Mouse (Mus musculus) spleen, postnatal 10 days (tissue): Measurements from ENCODE around the gene Reep6.

Experiments used
- DNase-seq, 2 experiments: peaks; one replicate each; pipeline ENCODE4 v3.0.0; 2021 to 2022; ENCODE audit warnings: low spot score in 2 of 2

The Reep6 gene

GRCm38 (mm10) chr10:80301256-80302081, 28.3 kb upstream of the Reep6 start:
- no peak for DNase-seq

GRCm38 (mm10) chr10:80302082-80302355, 27.7 kb upstream of the Reep6 start:
- no peak for DNase-seq

- DNase-seq: peak in 1 of 2 experiments; percentile 54
Measured at GRCm38 (mm10) chr10:80302471-80302881, 27.3 kb upstream of the Reep6 start.

- DNase-seq: no peak
Measured at GRCm38 (mm10) chr10:80304458-80304857, 25.3 kb upstream of the Reep6 start.

GRCm38 (mm10) chr10:80304862-80305261, 24.9 kb upstream of the Reep6 start:
- DNase-seq: peak; percentile 29 to 79

GRCm38 (mm10) chr10:80311560-80311959, 18.2 kb upstream of the Reep6 start:
- DNase-seq: no peak

- no peak for DNase-seq
Measured at GRCm38 (mm10) chr10:80312586-80313504, 16.9 kb upstream of the Reep6 start.

- DNase-seq: peak; percentile 43 to 65
Measured at GRCm38 (mm10) chr10:80313627-80314201, 16.0 kb upstream of the Reep6 start.

- no peak for DNase-seq
Measured at GRCm38 (mm10) chr10:80314494-80315001, 15.2 kb upstream of the Reep6 start.

- DNase-seq: no peak
Measured at GRCm38 (mm10) chr10:80315315-80315714, 14.4 kb upstream of the Reep6 start.

- DNase-seq: no peak
Measured at GRCm38 (mm10) chr10:80316359-80316781, 13.4 kb upstream of the Reep6 start.

GRCm38 (mm10) chr10:80317011-80317410, 12.7 kb upstream of the Reep6 start:
- no peak for DNase-seq

GRCm38 (mm10) chr10:80320340-80320760, 9.4 kb upstream of the Reep6 start, which contains the start of gene 2310011J03Rik:
Gene 2310011J03Rik (minus strand): TSS chr10:80320537.
- DNase-seq: peak; percentile 79 to 92

- DNase-seq: no peak
Measured at GRCm38 (mm10) chr10:80321014-80321669, 8.6 kb upstream of the Reep6 start.

- DNase-seq: no peak
Measured at GRCm38 (mm10) chr10:80321670-80322581, 7.8 kb upstream of the Reep6 start.

GRCm38 (mm10) chr10:80322811-80323211, 6.9 kb upstream of the Reep6 start:
- DNase-seq: peak; percentile 47 to 67

- peak; percentile 73 to 86 for DNase-seq
Measured at GRCm38 (mm10) chr10:80323261-80324119, 6.3 kb upstream of the Reep6 start.

GRCm38 (mm10) chr10:80324120-80325037, 5.4 kb upstream of the Reep6 start:
- DNase-seq: no peak
